ENCODE assay signal across 26 mouse cellular contexts in the genomic region with DNA sequence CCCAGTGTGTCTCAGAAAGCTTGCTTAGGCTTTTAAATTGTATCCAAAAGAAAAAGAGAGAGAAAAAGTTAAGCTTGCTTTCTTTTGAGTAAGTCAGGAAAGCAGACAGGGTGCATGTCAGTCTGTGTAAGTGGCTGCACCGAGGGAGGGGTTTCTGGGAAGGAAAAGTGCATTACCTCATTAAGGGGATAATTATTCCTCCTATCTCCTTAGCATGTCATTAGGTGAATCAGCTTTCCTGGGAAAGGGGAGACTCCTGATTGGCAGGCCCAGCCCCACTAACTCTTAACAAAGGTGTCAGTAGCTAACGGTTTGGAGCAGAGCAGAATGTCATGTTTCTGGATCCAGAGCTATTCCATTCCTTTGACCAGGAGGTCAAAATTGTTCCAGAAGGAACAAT.
A peak's percentile ranks its signal among the peaks of the same experiment; 100 is the strongest.
DNase-seq lines count a peak whose midpoint lies in the region; ATAC-seq and TF ChIP-seq lines count a peak whose summit lies in the region.
"Had no signal": no experiment of that assay in that cellular context is flagged by ENCODE, and none has a peak within 500 bp of the region (broad histone marks: within the 10 kb centered on the region; RNA-seq: fewer than 3 reads in every experiment).

No protein-coding gene starts in this region.

- no peak for TF ChIP-seq CTCF in brain, embryonic 14.5 days (IDR thresholded peaks at IDR 0.05; ENCODE audit: borderline replicate concordance, extremely low read depth, insufficient read depth, insufficient read length)
- TF ChIP-seq CTCF in forebrain, postnatal 0 days (IDR thresholded peaks at IDR 0.05; ENCODE audit: low read depth) = no peak

- no peak overlapping the region for H3K9ac ChIP-seq in forebrain, embryonic 11.5 days (ENCODE audit: low read length)
- no peak overlapping the region for H3K9ac ChIP-seq in forebrain, embryonic 12.5 days
- no peak overlapping the region for H3K9ac ChIP-seq in forebrain, embryonic 15.5 days (replicated peaks)
- no peak overlapping the region for H3K9ac ChIP-seq in forebrain, postnatal 0 days
- H3K9ac ChIP-seq: embryonic facial prominence, embryonic 13.5 days; embryonic facial prominence, embryonic 15.5 days had no signal

- H3K4me2 ChIP-seq in forebrain, embryonic 11.5 days (ENCODE audit: low read depth, low read length, severe bottlenecking) = no peak overlapping the region
- H3K4me2 ChIP-seq in forebrain, embryonic 12.5 days = no peak overlapping the region
- H3K4me2 ChIP-seq in forebrain, embryonic 15.5 days (replicated peaks) = no peak overlapping the region
- no peak overlapping the region for H3K4me2 ChIP-seq in forebrain, postnatal 0 days (ENCODE audit: low read depth)
- H3K4me2 ChIP-seq: embryonic facial prominence, embryonic 13.5 days; embryonic facial prominence, embryonic 15.5 days had no signal

- no peak for TF ChIP-seq POLR2A in brain, embryonic 14.5 days (IDR thresholded peaks at IDR 0.05; ENCODE audit: borderline replicate concordance, extremely low read depth, insufficient read depth, insufficient read length, poor library complexity, severe bottlenecking)

- H3K36me3 ChIP-seq in forebrain, embryonic 11.5 days (ENCODE audit: control insufficient read depth, insufficient read depth, low read length) = no peaks in the 10 kb centered on the region
- no peaks in the 10 kb centered on the region for H3K36me3 ChIP-seq in forebrain, embryonic 12.5 days (replicated peaks)
- H3K36me3 ChIP-seq in forebrain, embryonic 15.5 days = no peaks in the 10 kb centered on the region
- no peaks in the 10 kb centered on the region for H3K36me3 ChIP-seq in forebrain, postnatal 0 days (ENCODE audit: insufficient read depth)
- H3K36me3 ChIP-seq: embryonic facial prominence, embryonic 13.5 days; embryonic facial prominence, embryonic 15.5 days; G1E had no signal

- H3K4me1 ChIP-seq in forebrain, embryonic 11.5 days (replicated peaks; ENCODE audit: control insufficient read depth, insufficient read depth, low read length) = 0 out of 2 replicates have a peak, but pooled peaks cover 1% of the 10 kb centered on the region
- H3K4me1 ChIP-seq in forebrain, embryonic 12.5 days = peaks cover 4% of the 10 kb centered on the region; the same call in 1 of the 2 replicates
- 0 out of 2 replicates have a peak, but pooled peaks cover 3% of the 10 kb centered on the region for H3K4me1 ChIP-seq in forebrain, embryonic 15.5 days
- H3K4me1 ChIP-seq in forebrain, postnatal 0 days (ENCODE audit: insufficient read depth) = no peaks in the 10 kb centered on the region
- H3K4me1 ChIP-seq: embryonic facial prominence, embryonic 13.5 days; embryonic facial prominence, embryonic 15.5 days had no signal

- no peaks in the 10 kb centered on the region for H3K9me3 ChIP-seq in forebrain, embryonic 11.5 days (ENCODE audit: control insufficient read depth, low read length)
- no peaks in the 10 kb centered on the region for H3K9me3 ChIP-seq in forebrain, embryonic 12.5 days
- no peaks in the 10 kb centered on the region for H3K9me3 ChIP-seq in forebrain, embryonic 15.5 days
- H3K9me3 ChIP-seq in forebrain, postnatal 0 days (ENCODE audit: low read length) = no peaks in the 10 kb centered on the region
- H3K9me3 ChIP-seq: embryonic facial prominence, embryonic 13.5 days; embryonic facial prominence, embryonic 15.5 days had no signal

- ATAC-seq in forebrain, embryonic 11.5 days (replicated peaks; ENCODE audit: low FRiP score) = 0 out of 2 replicates have a peak, but pooled peaks have one; percentile 15
- ATAC-seq in forebrain, embryonic 12.5 days (ENCODE audit: low FRiP score) = no peak
- ATAC-seq in forebrain, embryonic 15.5 days (replicated peaks) = peak; percentile 63; the same call in 1 of the 2 replicates
- peak; percentile 69; the same call in 1 of the 2 replicates for ATAC-seq in forebrain, postnatal 0 days
- ATAC-seq: activated CD4-positive, CD25-positive, alpha-beta regulatory T cell, adult 4 months; CD4-positive, CD25-positive, alpha-beta regulatory T cell, adult 4 months; Patski had no signal

- WGBS in forebrain, embryonic 11.5 days = 14% methylated on average over 2 of the region's 2 CpGs
- 7% methylated on average over 2 of the region's 2 CpGs for WGBS in forebrain, embryonic 12.5 days
- WGBS in forebrain, embryonic 15.5 days = 6% methylated on average over 2 of the region's 2 CpGs
- 17% methylated on average over 2 of the region's 2 CpGs for WGBS in forebrain, postnatal 0 days

- no peak overlapping the region for H3K27ac ChIP-seq in forebrain, embryonic 11.5 days (ENCODE audit: low read depth, low read length)
- no peak overlapping the region for H3K27ac ChIP-seq in forebrain, embryonic 12.5 days
- H3K27ac ChIP-seq in forebrain, embryonic 15.5 days (replicated peaks) = peak overlapping the region; percentile 65; the same call in 1 of the 2 replicates
- H3K27ac ChIP-seq in forebrain, postnatal 0 days (ENCODE audit: low read depth, low read length) = no peak overlapping the region; the same call in 1 of the 2 replicates
- H3K27ac ChIP-seq: embryonic facial prominence, embryonic 13.5 days; embryonic facial prominence, embryonic 15.5 days had no signal

- no peaks in the 10 kb centered on the region for H3K27me3 ChIP-seq in forebrain, embryonic 11.5 days (ENCODE audit: control insufficient read depth, insufficient read depth, low read length)
- H3K27me3 ChIP-seq in forebrain, embryonic 12.5 days = 0 out of 2 replicates have a peak, but pooled peaks cover 4% of the 10 kb centered on the region
- no peaks in the 10 kb centered on the region for H3K27me3 ChIP-seq in forebrain, embryonic 15.5 days
- H3K27me3 ChIP-seq in forebrain, postnatal 0 days (ENCODE audit: insufficient read depth, low read length) = no peaks in the 10 kb centered on the region
- H3K27me3 ChIP-seq: CH12.LX; embryonic facial prominence, embryonic 13.5 days; embryonic facial prominence, embryonic 15.5 days; Patski had no signal

- H3K4me3 ChIP-seq in forebrain, embryonic 11.5 days (ENCODE audit: low read depth, low read length) = no peak overlapping the region
- no peak overlapping the region for H3K4me3 ChIP-seq in forebrain, embryonic 12.5 days (replicated peaks)
- H3K4me3 ChIP-seq in forebrain, embryonic 15.5 days = no peak overlapping the region
- H3K4me3 ChIP-seq in forebrain, postnatal 0 days (ENCODE audit: low read depth, low read length) = no peak overlapping the region
- H3K4me3 ChIP-seq: embryonic facial prominence, embryonic 13.5 days; embryonic facial prominence, embryonic 15.5 days; erythroblast, embryonic 14.5 days had no signal

- no peak for DNase-seq in forebrain, embryonic 11.5 days (ENCODE audit: low spot score)
- peak; percentile 49 for DNase-seq in brain, embryonic 14.5 days (ENCODE audit: low read depth)
- DNase-seq in forebrain, postnatal 0 days = no peak
- no peak for DNase-seq in spleen, adult 18-20 months
- DNase-seq in lung, postnatal 10 days = no peak
- DNase-seq: adrenal gland, adult 8-10 months; adrenal gland, postnatal 14 days; adrenal gland, postnatal 36 days; B cell, adult 2 months; cerebellum, adult 11 months; cerebellum, adult 18-20 months; cerebellum, adult 8-10 months; cerebellum, adult 9-11 months; cerebellum, postnatal 14 days; cerebellum, postnatal 36 days; embryo, embryonic 11 days had no signal
